Mouse (Mus musculus) left cerebral cortex, adult 8-10 months (tissue): ENCODE data around the gene Agr3. TPM values are rescaled to one million over a fixed set of nuclear protein-coding genes. Genes with fewer than 3 reads are reported as not detected.

Source experiments
- DNase-seq, 2 experiments: peaks; one replicate each; pipeline ENCODE4 v3.0.0; 2022; ENCODE audit warnings: low spot score in 2 of 2
- total RNA-seq, 4 experiments: library from RNA; stranded (reverse); gene quantifications; 2 replicates each; pipeline ENCODE4 v1.2.4; 2022

Agr3 gene
- total RNA-seq, 4 experiments from 2014 or later = not detected

- no peak for DNase-seq
Measured at GRCm38 (mm10) chr12:35983472-35983871, 58.1 kb downstream of the Agr3 start.

- no peak for DNase-seq
Measured at GRCm38 (mm10) chr12:35984743-35985142, 59.3 kb downstream of the Agr3 start.

DNA sequence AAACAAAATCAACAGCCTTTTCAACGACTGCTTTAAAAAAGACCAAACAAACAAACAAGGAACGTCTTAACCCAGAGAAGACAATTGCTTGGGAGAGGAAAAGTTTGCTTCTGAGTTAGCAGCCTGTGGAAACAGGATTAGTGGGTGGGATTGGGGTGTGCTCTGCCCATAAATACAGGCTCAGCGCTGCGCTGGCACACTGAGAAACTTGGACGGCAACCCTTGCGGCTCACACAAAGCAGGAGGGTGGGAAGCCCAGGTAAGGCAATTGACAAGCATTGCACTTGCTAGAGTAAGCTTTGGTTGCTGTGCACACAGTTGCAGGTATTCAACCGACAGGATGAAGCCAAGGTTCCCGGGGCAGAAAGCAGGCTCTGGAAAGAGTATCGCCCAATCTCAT is 67.3 kb downstream of the Agr3 start, which contains the start of gene Agr2:
Gene Agr2, plus strand, starts transcription at position 197 of the 400 bp plus-strand sequence.
- no peak for DNase-seq

GRCm38 (mm10) chr12:35993583-35993982 is 68.2 kb downstream of the Agr3 start:
- no peak for DNase-seq

DNA sequence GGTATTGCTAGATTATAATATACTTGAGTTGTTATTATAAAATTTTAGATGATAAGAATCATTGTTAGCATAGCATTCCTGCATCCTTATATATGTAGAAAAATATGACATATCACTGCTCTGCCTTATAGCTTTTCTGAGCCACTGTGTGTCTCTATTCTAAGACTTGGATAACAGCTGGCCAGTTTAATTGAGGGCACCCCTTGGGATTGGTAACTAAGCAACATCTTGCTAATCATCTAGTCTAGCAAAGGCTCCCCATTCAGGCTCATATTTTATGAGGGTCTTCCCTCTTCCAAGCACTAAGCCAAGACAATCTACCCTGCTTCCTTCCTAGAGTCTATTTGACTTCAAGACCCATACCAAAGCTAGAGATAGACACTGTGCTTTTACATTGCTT is 68.7 kb downstream of the Agr3 start:
- DNase-seq = no peak

GRCm38 (mm10) chr12:35995799-35996198 is 70.4 kb downstream of the Agr3 start:
- DNase-seq = no peak

Other genes starting within 250 kb of the Agr3 start
- not detected for gene Agr2, start 67.3 kb downstream of the Agr3 start, total RNA-seq
- gene Tspan13, start 116.9 kb downstream of the Agr3 start, total RNA-seq = 100 to 1,000 TPM; 148 to 169 (median 157) TPM
- gene Ankmy2, start 231.5 kb downstream of the Agr3 start, total RNA-seq = 10 to 100 TPM; 54.8 to 59.4 (median 58.3) TPM
- 10 to 100 TPM; 43.9 to 52.6 (median 44.6) TPM for gene Bzw2, start 232.5 kb downstream of the Agr3 start, total RNA-seq